Mouse (Mus musculus): ENCODE measurements around the gene Gm9747. TPM values are rescaled to one million over a fixed set of nuclear protein-coding genes. Genes with fewer than 3 reads are reported as not detected.

Gm9747 gene
- total and polyA plus RNA-seq, 3 experiments: not detected

Other genes starting within 250 kb of the Gm9747 start
- gene Irs1, start 58.3 kb downstream of the Gm9747 start, total RNA-seq (2012; rRNA removed): not detected in 2 replicates
- gene Irs1, start 58.3 kb downstream of the Gm9747 start, total RNA-seq (2014; rRNA removed): not detected in 2 replicates
- gene Irs1, start 58.3 kb downstream of the Gm9747 start, polyA plus RNA-seq (2012; ENCODE audit: insufficient read length, low read depth): not detected in 2 replicates
- 12.1 and 19.8 TPM in 2 replicates for gene Rhbdd1, start 83.3 kb downstream of the Gm9747 start, total RNA-seq (2012; rRNA removed)
- 20.8 and 21.8 TPM in 2 replicates for gene Rhbdd1, start 83.3 kb downstream of the Gm9747 start, total RNA-seq (2014; rRNA removed)
- 11.5 and 12.6 TPM in 2 replicates for gene Rhbdd1, start 83.3 kb downstream of the Gm9747 start, polyA plus RNA-seq (2012; ENCODE audit: insufficient read length, low read depth)